Mouse (Mus musculus) neural tube, embryonic 14.5 days (tissue): ENCODE measurements around the gene Gm10762. TPM values are rescaled to one million over a fixed set of nuclear protein-coding genes. Genes with fewer than 3 reads are reported as not detected.
"Not testable (repeated sequence)": the region's sequence is repeated elsewhere in the genome, so short reads cannot be mapped to it uniquely, and the experiment has no call there.

ENCODE experiments used
- ATAC-seq: fragments of 200-750 bp; cut with Nextera tagmentation; 2 replicates; pipeline ENCODE4 v1.8.0; 2017; ENCODE audit warnings: low read depth, mild to moderate bottlenecking, moderate TSS enrichment, moderate library complexity
- H3K27ac ChIP-seq: fragments of 300-500 bp; sonication (generic); 2 replicates; pipeline ENCODE4 v1.5.1; 2014; ENCODE audit warnings: low read depth, mild to moderate bottlenecking, control low read depth, low read length, moderate library complexity, mixed read lengths
- H3K27me3 ChIP-seq: fragments of 300-500 bp; sonication (generic); 2 replicates; pipeline ENCODE4 v1.6.1; 2014; ENCODE audit warnings: low read length; ENCODE audit not compliant: control insufficient read depth, insufficient read depth
- H3K36me3 ChIP-seq: fragments of 300-500 bp; sonication (generic); 2 replicates; pipeline ENCODE4 v1.6.1; 2014; ENCODE audit warnings: low read length, mixed read lengths; ENCODE audit not compliant: control insufficient read depth, insufficient read depth
- H3K4me1 ChIP-seq: fragments of 300-500 bp; sonication (generic); 2 replicates; pipeline ENCODE4 v1.6.1; 2014; ENCODE audit warnings: low read length; ENCODE audit not compliant: control insufficient read depth, insufficient read depth
- H3K4me2 ChIP-seq: fragments of 300-500 bp; sonication (generic); 2 replicates; pipeline ENCODE4 v1.6.1; 2014; ENCODE audit warnings: mild to moderate bottlenecking, low read depth, low read length, control low read depth
- H3K4me3 ChIP-seq: fragments of 300-500 bp; sonication (generic); 2 replicates; pipeline ENCODE4 v1.5.1; 2014; ENCODE audit warnings: low read depth, low read length, control low read depth, mixed read lengths
- H3K9ac ChIP-seq: fragments of 300-500 bp; sonication (generic); replicated peaks from 2 replicates; pipeline ENCODE4 v1.6.1; 2014; ENCODE audit warnings: low read depth, mild to moderate bottlenecking, control low read depth, low read length, mixed read lengths
- H3K9me3 ChIP-seq: fragments of 300-500 bp; sonication (generic); 2 replicates; pipeline ENCODE4 v1.6.1; 2016; ENCODE audit warnings: low read length; ENCODE audit not compliant: control insufficient read depth
- WGBS: fragments of 180-500 bp; shearing (Covaris S2); extraction: QIAGEN DNeasy Blood & Tissue Kit; methylation state at CpG from one replicate; pipeline ENCODE4 v1.1.7; 2014; 5-methylcytosine and 5-hydroxymethylcytosine counted together
- polyA plus RNA-seq: library from polyadenylated mRNA; unstranded; fragments of >200 nt; fragmentation: Nextera tagmentation; extraction: Ambion mirVana; gene quantifications from 2 replicates; pipeline ENCODE4 v1.2.1, GENCODE M21; 2014

The Gm10762 gene
- polyA plus RNA-seq = 22.3 and 22.8 TPM in 2 replicates

DNA sequence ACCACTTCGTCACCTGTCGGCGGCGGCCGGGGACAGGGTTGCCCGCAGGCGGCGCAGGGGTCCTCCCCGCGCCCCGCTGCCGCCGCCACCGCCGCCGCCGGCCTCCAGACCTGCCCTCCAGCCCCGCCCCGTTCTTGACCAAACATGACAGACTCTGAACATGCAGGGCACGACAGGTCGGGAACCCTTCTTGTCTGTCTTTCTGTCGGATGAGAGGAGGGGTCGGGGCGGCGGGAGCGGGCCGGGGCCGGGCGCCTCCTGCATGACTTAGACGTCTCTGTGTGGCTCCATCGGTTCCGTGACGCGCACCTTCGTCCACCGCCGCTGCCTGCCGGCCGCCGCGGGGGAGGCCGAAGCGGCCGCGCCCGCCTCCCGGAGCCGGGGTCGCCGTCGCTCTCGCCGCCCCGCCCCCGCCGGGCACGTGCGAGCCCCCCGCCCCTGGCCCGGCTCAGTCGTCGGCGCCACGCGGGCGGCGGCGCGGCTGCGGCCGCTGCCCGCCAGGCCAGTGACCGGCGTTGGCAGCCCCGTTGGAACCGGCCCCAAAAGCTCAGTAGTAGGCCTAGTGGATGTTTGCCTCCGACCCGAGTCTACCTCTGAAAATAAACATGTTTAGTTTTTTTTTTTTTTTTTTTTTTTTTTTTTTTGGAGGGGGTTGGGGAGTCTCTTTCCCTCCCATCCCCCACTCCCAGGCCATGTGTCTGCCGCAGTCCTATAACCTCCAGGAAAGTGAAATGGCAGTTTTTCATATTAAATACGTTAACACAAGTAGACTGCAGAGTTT, at the start of gene Gm10762:
Gene Gm10762, minus strand, starts transcription at position 65 of the 781 bp plus-strand sequence.
- Histone ChIP-seq H3K4me1 (peaks cover 11% of the 10 kb centered on the region), H3K27me3 (no peaks in the 10 kb centered on the region), H3K27ac (peak within 1 kb of the TSS; percentile 100), H3K9me3 (no peaks in the 10 kb centered on the region), H3K36me3 (no peaks in the 10 kb centered on the region), H3K9ac (peak within 1 kb of the TSS; percentile 100), H3K4me2 (peak within 1 kb of the TSS; percentile 64), H3K4me3 (peak within 1 kb of the TSS; percentile 91)
- 1% methylated on average over 66 of the region's 80 CpGs for WGBS
- ATAC-seq = peak; percentile 74

DNA sequence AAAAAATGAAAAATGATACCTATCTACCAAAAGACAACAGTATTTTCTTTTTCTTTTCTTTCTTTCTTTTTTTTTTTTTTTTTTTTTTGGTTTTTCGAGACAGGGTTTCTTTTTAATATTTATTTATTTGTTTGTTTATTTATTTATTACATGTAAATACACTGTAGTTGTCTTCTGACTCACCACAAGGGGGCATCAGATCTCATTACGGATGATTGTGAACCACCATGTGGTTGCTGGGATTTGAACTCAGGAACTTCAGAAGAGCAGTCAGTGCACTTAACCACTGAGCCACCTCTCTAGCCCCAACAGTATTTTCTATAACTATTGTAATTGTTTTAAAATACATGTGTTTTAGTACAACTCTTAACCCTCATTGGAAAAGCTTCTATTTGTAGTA, 41.3 kb upstream of the Gm10762 start:
- not testable (repeated sequence) for H3K9ac ChIP-seq, H3K27ac ChIP-seq, H3K4me3 ChIP-seq, H3K9me3 ChIP-seq, ATAC-seq, H3K36me3 ChIP-seq, H3K4me2 ChIP-seq, H3K27me3 ChIP-seq, H3K4me1 ChIP-seq
- WGBS = 81% methylated on average over 2 of the region's 2 CpGs

DNA sequence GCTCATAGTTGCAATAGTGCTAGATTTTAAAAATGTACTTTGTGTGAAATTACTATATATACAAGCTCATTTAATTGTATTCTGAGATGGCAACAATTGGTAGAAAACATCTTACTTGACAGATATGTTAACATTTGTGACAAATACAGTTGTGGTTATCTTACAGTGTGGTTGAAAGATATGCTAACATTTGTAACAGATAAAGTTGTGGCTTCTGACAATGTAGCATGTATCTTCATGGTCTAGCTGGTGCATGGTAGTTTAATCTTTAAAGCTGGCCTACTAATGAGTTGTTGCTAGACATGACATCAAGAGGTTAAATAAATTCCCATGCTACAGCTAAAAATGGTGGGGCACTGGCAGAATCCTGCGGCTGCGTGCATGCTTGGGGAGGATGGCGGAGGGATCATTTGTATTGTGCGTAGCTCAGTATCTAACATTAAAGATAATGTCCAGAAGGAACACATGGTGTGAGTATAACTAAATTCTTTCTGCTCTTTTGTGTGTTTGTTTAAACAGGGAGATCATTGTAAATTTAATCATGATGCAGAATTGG, 38.7 kb upstream of the Gm10762 start:
- no peak overlapping the region for H3K27ac ChIP-seq
- no peak overlapping the region for H3K9ac ChIP-seq
- no peak overlapping the region for H3K4me2 ChIP-seq
- H3K4me3 ChIP-seq = no peak overlapping the region
- 73% methylated on average over 4 of the region's 4 CpGs for WGBS
- no peak for ATAC-seq
- no peaks in the 10 kb centered on the region for H3K36me3 ChIP-seq
- H3K4me1 ChIP-seq = no peaks in the 10 kb centered on the region
- no peaks in the 10 kb centered on the region for H3K27me3 ChIP-seq
- no peaks in the 10 kb centered on the region for H3K9me3 ChIP-seq

DNA sequence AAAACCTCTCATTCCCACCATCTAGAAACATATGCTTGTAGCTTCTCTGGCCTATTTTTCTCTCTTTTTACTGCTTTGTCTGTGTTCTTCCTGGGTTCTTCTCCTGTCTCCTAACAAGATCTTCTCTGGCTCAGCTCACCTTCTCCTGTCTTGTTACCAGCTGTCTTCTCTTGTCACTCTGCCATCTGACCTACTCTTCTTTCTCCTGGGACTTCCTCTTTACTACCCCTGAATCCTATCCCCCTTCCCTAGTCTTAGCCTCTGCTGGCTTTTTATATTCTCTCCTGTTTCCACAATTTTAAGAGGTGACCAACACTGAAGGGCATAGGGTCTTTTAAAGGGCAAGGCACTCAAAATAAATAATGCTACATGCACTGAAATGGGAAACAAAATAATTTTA, 37.3 kb upstream of the Gm10762 start:
- no peak for ATAC-seq
- Histone ChIP-seq H3K27me3 (no peaks in the 10 kb centered on the region), H3K27ac (no peak overlapping the region)

DNA sequence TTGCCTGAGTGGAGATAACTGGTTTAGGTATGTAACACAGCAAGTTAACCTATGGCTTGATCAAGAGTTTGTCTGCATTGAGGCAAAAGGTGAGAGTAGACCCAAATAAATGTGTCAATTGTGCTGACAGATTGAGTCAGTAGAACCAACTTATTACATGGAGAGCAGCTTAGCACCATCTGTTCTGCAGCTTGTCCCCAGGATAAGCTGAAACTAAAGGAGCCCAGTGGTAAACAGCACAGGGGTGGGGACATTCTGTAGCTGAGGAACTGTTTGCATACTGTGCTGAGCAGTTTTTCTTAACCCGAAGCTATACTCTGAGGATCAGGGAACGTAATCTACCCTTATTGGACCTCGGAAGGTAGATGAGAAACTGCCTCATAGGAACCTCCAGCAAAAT, 17.2 kb upstream of the Gm10762 start:
- H3K36me3 ChIP-seq = no peaks in the 10 kb centered on the region
- H3K9me3 ChIP-seq = no peaks in the 10 kb centered on the region
- H3K4me3 ChIP-seq = no peak overlapping the region

More for the DNA sequence above, 37.3 kb upstream of the Gm10762 start:
- no peak overlapping the region for H3K4me2 ChIP-seq
- no peaks in the 10 kb centered on the region for H3K9me3 ChIP-seq
- H3K4me3 ChIP-seq = no peak overlapping the region
- no peak overlapping the region for H3K9ac ChIP-seq
- H3K36me3 ChIP-seq = no peaks in the 10 kb centered on the region
- no peaks in the 10 kb centered on the region for H3K4me1 ChIP-seq

DNA sequence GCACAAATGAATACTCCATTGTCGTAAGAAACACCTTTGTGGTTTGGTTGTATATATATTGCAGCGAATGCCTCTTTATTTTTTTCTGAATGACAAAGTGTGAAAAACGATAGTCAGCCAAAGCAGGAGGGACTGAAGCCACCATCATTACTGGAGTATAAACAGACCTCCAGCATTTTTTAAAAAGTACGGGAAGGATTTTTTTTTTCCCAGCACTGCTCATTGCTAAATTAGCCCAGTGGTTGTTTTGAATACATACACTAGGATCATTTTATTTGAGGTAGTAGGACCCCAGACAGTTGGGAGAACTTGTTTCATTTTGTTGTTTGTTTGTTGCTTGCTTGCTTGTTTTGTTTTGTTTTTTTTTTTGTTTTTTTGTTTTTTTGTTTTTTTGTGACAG, 8.0 kb upstream of the Gm10762 start:
- H3K27ac ChIP-seq = no peak overlapping the region
- ATAC-seq = no peak
- 79% methylated on average over 4 of the region's 4 CpGs for WGBS
- no peak overlapping the region for H3K4me3 ChIP-seq
- no peaks in the 10 kb centered on the region for H3K27me3 ChIP-seq
- no peaks in the 10 kb centered on the region for H3K9me3 ChIP-seq
- H3K4me1 ChIP-seq = no peaks in the 10 kb centered on the region
- H3K9ac ChIP-seq = no peak overlapping the region
- no peaks in the 10 kb centered on the region for H3K36me3 ChIP-seq
- no peak overlapping the region for H3K4me2 ChIP-seq

More for the DNA sequence above, 17.2 kb upstream of the Gm10762 start:
- ATAC-seq = no peak
- Histone ChIP-seq H3K4me1 (no peaks in the 10 kb centered on the region), H3K27me3 (no peaks in the 10 kb centered on the region), H3K9ac (no peak overlapping the region), H3K4me2 (no peak overlapping the region), H3K27ac (no peak overlapping the region)
- WGBS = 96% methylated on average over 3 of the region's 3 CpGs

DNA sequence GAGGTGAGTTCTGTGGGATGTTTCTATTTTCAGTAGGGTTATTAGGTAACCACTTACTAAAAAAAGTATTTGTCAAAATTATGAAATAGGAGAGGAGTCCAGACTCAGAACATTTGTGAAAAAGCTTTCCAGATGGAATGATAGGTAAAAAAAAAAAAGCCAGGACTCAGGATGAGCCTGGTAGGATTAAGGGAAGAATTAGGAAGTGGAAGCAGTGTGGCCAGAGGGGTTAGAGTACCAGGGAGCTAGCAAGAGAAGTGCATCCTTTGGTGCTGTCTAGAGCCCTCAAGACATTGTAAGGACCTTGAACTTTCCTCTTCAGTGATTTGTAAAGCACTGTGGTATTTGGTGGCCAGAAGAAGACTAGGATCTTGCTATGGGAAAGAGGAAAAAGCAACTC, 4.8 kb upstream of the Gm10762 start:
- H3K4me1 ChIP-seq = peaks cover 3% of the 10 kb centered on the region; the same call in 1 of the 2 replicates
- no peaks in the 10 kb centered on the region for H3K27me3 ChIP-seq
- ATAC-seq = no peak
- no peaks in the 10 kb centered on the region for H3K9me3 ChIP-seq
- H3K9ac ChIP-seq = no peak overlapping the region
- H3K4me3 ChIP-seq = no peak overlapping the region
- H3K4me2 ChIP-seq = no peak overlapping the region
- H3K27ac ChIP-seq = no peak overlapping the region
- H3K36me3 ChIP-seq = no peaks in the 10 kb centered on the region

DNA sequence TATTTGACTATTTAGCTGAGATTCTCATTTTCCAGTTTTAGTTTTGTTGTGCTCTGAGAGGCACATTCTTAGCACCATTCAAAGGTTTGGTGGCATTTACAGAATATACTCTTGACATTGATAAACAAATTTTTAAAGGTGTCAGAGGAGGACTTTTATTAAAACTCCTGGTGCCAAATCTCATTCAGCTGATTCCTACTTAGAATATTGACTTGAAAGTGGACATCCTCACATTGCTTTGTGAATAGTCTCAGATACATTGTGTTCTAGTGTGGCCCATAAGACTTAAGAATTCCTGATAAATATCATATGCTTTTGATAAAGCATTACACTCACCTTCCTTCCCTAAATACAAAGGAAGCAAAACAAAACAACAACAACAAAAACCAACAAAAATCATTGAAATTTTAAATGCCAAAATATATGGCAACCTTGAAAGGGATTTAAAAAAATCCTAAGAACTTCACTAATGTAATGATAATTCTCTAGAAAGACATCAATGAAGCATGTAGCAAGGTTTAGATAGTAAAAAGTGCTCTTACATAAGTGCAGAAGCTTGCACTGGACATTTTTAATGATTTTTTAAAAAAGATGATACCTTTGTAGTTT, 1.1 kb upstream of the Gm10762 start:
- peak overlapping the region; percentile 100 for H3K9ac ChIP-seq
- no peaks in the 10 kb centered on the region for H3K36me3 ChIP-seq
- peak overlapping the region; percentile 64 for H3K4me2 ChIP-seq
- H3K4me1 ChIP-seq = peaks cover 11% of the 10 kb centered on the region
- no peaks in the 10 kb centered on the region for H3K9me3 ChIP-seq
- peak overlapping the region; percentile 100 for H3K27ac ChIP-seq
- H3K27me3 ChIP-seq = no peaks in the 10 kb centered on the region
- H3K4me3 ChIP-seq = peak overlapping the region; percentile 91
- ATAC-seq = no peak
